Mouse (Mus musculus) heart, adult 11 months (tissue): ENCODE data around the gene Paxbp1.
"Not testable (repeated sequence)": the region's sequence is repeated elsewhere in the genome, so short reads cannot be mapped to it uniquely, and the experiment has no call there.

Source experiments
- DNase-seq: peaks from one replicate; pipeline ENCODE4 v3.0.0; 2022

Paxbp1 gene

GRCm38 (mm10) chr16:91044270-91045182 lies at the start of gene Paxbp1:
TSS of gene Paxbp1 (minus strand) at chr16:91044543.
- peak; percentile 100 for DNase-seq

GRCm38 (mm10) chr16:91086642-91087306 lies 42.4 kb upstream of the Paxbp1 start:
- peak; percentile 92 for DNase-seq

- peak; percentile 86 for DNase-seq
These were observed 41.0 kb upstream of the Paxbp1 start for GRCm38 (mm10) chr16:91085239-91085825.

GRCm38 (mm10) chr16:91084307-91085238 lies 40.2 kb upstream of the Paxbp1 start:
- DNase-seq: peak; percentile 90

GRCm38 (mm10) chr16:91083002-91083646 lies 38.8 kb upstream of the Paxbp1 start:
- DNase-seq: no peak

GRCm38 (mm10) chr16:91081508-91081907 lies 37.2 kb upstream of the Paxbp1 start:
- DNase-seq: peak; percentile 88

- peak; percentile 88 for DNase-seq
These were observed 31.8 kb upstream of the Paxbp1 start for GRCm38 (mm10) chr16:91076180-91076579.

- DNase-seq: not testable (repeated sequence)
These were observed 31.1 kb upstream of the Paxbp1 start for GRCm38 (mm10) chr16:91075423-91075822.

- DNase-seq: peak; percentile 98
These were observed 29.0 kb upstream of the Paxbp1 start for GRCm38 (mm10) chr16:91073163-91073892.

GRCm38 (mm10) chr16:91072256-91072655 lies 27.9 kb upstream of the Paxbp1 start:
- no peak for DNase-seq

GRCm38 (mm10) chr16:91068969-91069368 lies 24.6 kb upstream of the Paxbp1 start:
- peak; percentile 92 for DNase-seq

GRCm38 (mm10) chr16:91067122-91067521 lies 22.8 kb upstream of the Paxbp1 start:
- DNase-seq: peak; percentile 31

GRCm38 (mm10) chr16:91064583-91065365 lies 20.4 kb upstream of the Paxbp1 start:
- peak; percentile 49 for DNase-seq

- DNase-seq: peak; percentile 78
These were observed 19.4 kb upstream of the Paxbp1 start for GRCm38 (mm10) chr16:91063786-91064185.

- peak; percentile 90 for DNase-seq
These were observed 17.4 kb upstream of the Paxbp1 start for GRCm38 (mm10) chr16:91061531-91062318.

GRCm38 (mm10) chr16:91057741-91058140 lies 13.4 kb upstream of the Paxbp1 start:
- peak; percentile 64 for DNase-seq

- DNase-seq: peak; percentile 63
These were observed 12.9 kb upstream of the Paxbp1 start for GRCm38 (mm10) chr16:91057261-91057660.

GRCm38 (mm10) chr16:91056043-91056821 lies 11.9 kb upstream of the Paxbp1 start:
- peak; percentile 93 for DNase-seq

- DNase-seq: peak; percentile 71
These were observed 10.8 kb upstream of the Paxbp1 start for GRCm38 (mm10) chr16:91055150-91055549.
